Mouse (Mus musculus) stomach, embryonic 15.5 days (tissue): ENCODE measurements around the gene Vps35l. TPM values are rescaled to one million over a fixed set of nuclear protein-coding genes. Genes with fewer than 3 reads are reported as not detected.

Experiments used
- ATAC-seq: fragments of 200-750 bp; cut with Nextera tagmentation; 2 replicates; pipeline ENCODE4 v1.8.0; 2017; ENCODE audit warnings: low read depth, moderate number of reproducible peaks, moderate TSS enrichment; ENCODE audit not compliant: insufficient read depth, low FRiP score
- H3K27ac ChIP-seq: fragments of 300-500 bp; sonication (generic); 2 replicates; pipeline ENCODE4 v1.5.1; 2015; ENCODE audit warnings: mild to moderate bottlenecking, inconsistent platforms
- H3K27me3 ChIP-seq: fragments of 300-500 bp; sonication (generic); replicated peaks from 2 replicates; pipeline ENCODE4 v1.6.1; 2015; ENCODE audit warnings: inconsistent platforms
- H3K36me3 ChIP-seq: fragments of 300-500 bp; sonication (generic); 2 replicates; pipeline ENCODE4 v1.6.1; 2015; ENCODE audit warnings: inconsistent platforms
- H3K4me1 ChIP-seq: fragments of 300-500 bp; sonication (generic); 2 replicates; pipeline ENCODE4 v1.6.1; 2015; ENCODE audit warnings: inconsistent platforms
- H3K4me2 ChIP-seq: fragments of 300-500 bp; sonication (generic); 2 replicates; pipeline ENCODE4 v1.6.1; 2015; ENCODE audit warnings: mild to moderate bottlenecking, inconsistent platforms
- H3K4me3 ChIP-seq: fragments of 300-500 bp; sonication (generic); replicated peaks from 2 replicates; pipeline ENCODE4 v1.5.1; 2015; ENCODE audit warnings: inconsistent platforms
- H3K9ac ChIP-seq: fragments of 300-500 bp; sonication (generic); 2 replicates; pipeline ENCODE4 v1.6.1; 2015; ENCODE audit warnings: inconsistent platforms
- H3K9me3 ChIP-seq: fragments of 300-500 bp; sonication (generic); 2 replicates; pipeline ENCODE4 v1.6.1; 2016; ENCODE audit warnings: inconsistent platforms
- WGBS: fragments of 180-500 bp; shearing (Covaris S2); methylation state at CpG from one replicate; pipeline ENCODE4 v1.1.7; 2015; 5-methylcytosine and 5-hydroxymethylcytosine counted together
- polyA plus RNA-seq: library from polyadenylated mRNA; unstranded; fragments of >200 nt; fragmentation: Nextera tagmentation; extraction: Ambion mirVana; gene quantifications from 2 replicates; pipeline ENCODE4 v1.2.1, GENCODE M21; 2015

Gene Vps35l
- polyA plus RNA-seq, 1 experiment from 2014 or later: 52.7 TPM

DNA sequence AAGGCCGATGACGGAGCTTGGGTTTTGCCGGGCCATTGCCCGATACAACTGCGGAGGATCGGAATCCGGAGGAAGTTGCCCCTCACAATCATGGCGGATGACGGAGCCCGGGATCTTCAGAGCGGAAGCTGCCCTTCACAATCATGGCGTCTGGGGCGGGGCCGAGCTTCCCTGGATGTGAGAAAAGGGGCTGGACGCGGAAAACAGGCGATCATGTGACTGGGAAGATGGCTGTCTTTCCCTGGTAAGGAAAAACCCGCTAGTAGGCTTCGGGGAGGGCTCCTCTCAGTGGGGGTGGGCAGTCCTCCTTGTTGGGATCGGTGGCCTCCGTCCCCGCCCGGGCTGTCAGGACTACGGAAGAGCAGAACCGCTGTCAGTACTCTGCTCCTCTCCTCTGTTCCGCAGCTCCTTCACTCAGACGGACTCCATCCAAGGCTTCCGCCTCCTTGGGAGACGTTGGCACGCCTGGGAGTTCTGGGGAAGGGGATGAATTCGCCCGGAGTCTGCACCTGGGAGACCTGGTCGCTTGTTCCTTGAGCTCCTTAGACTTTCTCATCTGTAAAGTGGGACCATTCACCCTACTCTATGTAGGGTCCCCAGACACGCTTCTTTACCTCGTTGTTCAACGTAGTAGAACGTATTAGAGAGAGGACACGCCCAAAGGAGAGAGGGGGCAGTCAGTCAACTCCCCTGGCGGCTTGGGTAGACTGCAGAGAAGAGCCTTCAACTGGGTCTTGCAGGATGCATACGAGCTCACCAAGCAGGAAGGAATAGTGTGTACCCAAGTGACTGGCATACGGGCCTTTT lies 709 bp downstream of the Vps35l start:
- Histone ChIP-seq H3K27ac (peak overlapping the region; percentile 65; the same call in 1 of the 2 replicates), H3K4me2 (peak overlapping the region; percentile 64), H3K4me1 (peaks cover 9% of the 10 kb centered on the region; the same call in 1 of the 2 replicates), H3K4me3 (peak overlapping the region; percentile 66), H3K36me3 (0 out of 2 replicates have a peak, but pooled peaks cover 11% of the 10 kb centered on the region), H3K27me3 (no peaks in the 10 kb centered on the region), H3K9me3 (no peaks in the 10 kb centered on the region), H3K9ac (peak overlapping the region; percentile 38; the same call in 1 of the 2 replicates)
- WGBS: 2% methylated on average over 41 of the region's 41 CpGs
- peak; percentile 95 for ATAC-seq

GRCm38 (mm10) chr7:118742278-118742677 lies 2.3 kb downstream of the Vps35l start:
- H3K27ac ChIP-seq: no peak overlapping the region
- 84% methylated on average over 6 of the region's 6 CpGs for WGBS
- H3K4me1 ChIP-seq: peaks cover 9% of the 10 kb centered on the region; the same call in 1 of the 2 replicates
- H3K4me3 ChIP-seq: no peak overlapping the region
- no peaks in the 10 kb centered on the region for H3K9me3 ChIP-seq
- ATAC-seq: no peak
- H3K27me3 ChIP-seq: no peaks in the 10 kb centered on the region
- H3K9ac ChIP-seq: no peak overlapping the region
- no peak overlapping the region for H3K4me2 ChIP-seq
- peaks cover 20% of the 10 kb centered on the region; the same call in 1 of the 2 replicates for H3K36me3 ChIP-seq

DNA sequence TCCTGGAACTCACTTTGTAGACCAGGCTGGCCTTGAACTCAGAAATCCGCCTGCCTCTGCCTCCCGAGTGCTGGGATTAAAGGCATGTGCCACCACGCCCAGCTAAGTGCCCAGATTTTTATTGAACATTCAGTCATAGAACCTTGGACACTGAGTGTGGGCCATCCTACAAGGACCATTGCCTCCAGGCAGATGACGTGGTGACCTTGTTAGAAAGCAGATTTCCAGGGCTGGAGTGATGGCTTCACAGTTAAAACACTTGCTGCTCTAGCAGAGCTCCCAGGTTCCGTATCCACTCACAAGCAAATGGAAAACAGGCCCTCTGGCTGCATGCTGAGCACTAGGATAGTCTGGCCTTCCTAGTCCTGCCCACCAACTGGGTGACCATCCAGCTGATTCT lies 4.7 kb downstream of the Vps35l start:
- 91% methylated on average over 5 of the region's 5 CpGs for WGBS
- Histone ChIP-seq H3K4me1 (peaks cover 9% of the 10 kb centered on the region; the same call in 1 of the 2 replicates), H3K4me3 (no peak overlapping the region), H3K9me3 (no peaks in the 10 kb centered on the region), H3K27ac (no peak overlapping the region), H3K27me3 (no peaks in the 10 kb centered on the region), H3K4me2 (no peak overlapping the region), H3K36me3 (peaks cover 39% of the 10 kb centered on the region), H3K9ac (no peak overlapping the region)
- ATAC-seq: no peak

- Histone ChIP-seq H3K9ac (no peak overlapping the region), H3K27ac (no peak overlapping the region), H3K4me3 (no peak overlapping the region), H3K4me1 (no peaks in the 10 kb centered on the region), H3K27me3 (no peaks in the 10 kb centered on the region), H3K36me3 (peaks cover 51% of the 10 kb centered on the region), H3K9me3 (no peaks in the 10 kb centered on the region), H3K4me2 (no peak overlapping the region)
- no peak for ATAC-seq
- WGBS: 94% methylated on average over 12 of the region's 12 CpGs
Observed at GRCm38 (mm10) chr7:118747891-118748672, 8.1 kb downstream of the Vps35l start.

- no peak overlapping the region for H3K9ac ChIP-seq
- no peak overlapping the region for H3K4me3 ChIP-seq
- peaks cover 57% of the 10 kb centered on the region for H3K36me3 ChIP-seq
- no peak overlapping the region for H3K4me2 ChIP-seq
- H3K4me1 ChIP-seq: no peaks in the 10 kb centered on the region
- no peaks in the 10 kb centered on the region for H3K27me3 ChIP-seq
- H3K9me3 ChIP-seq: no peaks in the 10 kb centered on the region
- WGBS: 77% methylated on average over 8 of the region's 8 CpGs
- ATAC-seq: no peak
- no peak overlapping the region for H3K27ac ChIP-seq
Observed at GRCm38 (mm10) chr7:118749706-118750105, 9.7 kb downstream of the Vps35l start.

DNA sequence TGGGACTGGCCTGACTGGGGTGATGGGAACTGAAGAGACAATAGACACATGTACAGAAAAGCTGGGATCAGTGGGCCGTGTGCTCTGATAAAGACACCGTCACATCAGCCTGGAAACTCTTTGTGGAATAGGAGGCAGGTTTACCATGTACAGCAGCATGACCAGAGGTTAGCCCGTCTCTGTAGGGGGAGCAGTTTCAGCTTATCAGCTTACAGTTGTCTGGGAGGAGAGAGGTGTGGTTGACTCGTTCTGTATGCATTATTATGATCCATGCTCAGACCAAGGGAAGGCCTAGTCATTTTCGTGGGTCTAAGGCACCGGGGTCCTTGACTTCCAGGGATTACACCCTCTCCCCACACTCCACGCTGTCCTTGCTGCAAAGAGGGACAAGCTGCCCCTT lies 11.6 kb downstream of the Vps35l start:
- Histone ChIP-seq H3K9me3 (no peaks in the 10 kb centered on the region), H3K4me3 (no peak overlapping the region), H3K9ac (no peak overlapping the region), H3K27ac (no peak overlapping the region), H3K27me3 (no peaks in the 10 kb centered on the region), H3K4me2 (no peak overlapping the region), H3K4me1 (no peaks in the 10 kb centered on the region), H3K36me3 (peaks cover 51% of the 10 kb centered on the region)
- no peak for ATAC-seq
- WGBS: 85% methylated on average over 7 of the region's 7 CpGs

- Histone ChIP-seq H3K27me3 (no peaks in the 10 kb centered on the region), H3K27ac (no peak overlapping the region), H3K4me3 (no peak overlapping the region), H3K36me3 (peaks cover 28% of the 10 kb centered on the region), H3K4me2 (no peak overlapping the region), H3K4me1 (no peaks in the 10 kb centered on the region), H3K9me3 (no peaks in the 10 kb centered on the region), H3K9ac (no peak overlapping the region)
- ATAC-seq: no peak
- 57% methylated on average over 7 of the region's 7 CpGs for WGBS
Observed at GRCm38 (mm10) chr7:118755756-118756155, 15.7 kb downstream of the Vps35l start.

- peak; percentile 74; the same call in 1 of the 2 replicates for ATAC-seq
- Histone ChIP-seq H3K4me2 (no peak overlapping the region), H3K27me3 (no peaks in the 10 kb centered on the region), H3K27ac (no peak overlapping the region), H3K36me3 (peaks cover 37% of the 10 kb centered on the region), H3K9me3 (no peaks in the 10 kb centered on the region), H3K4me1 (no peaks in the 10 kb centered on the region), H3K9ac (no peak overlapping the region), H3K4me3 (no peak overlapping the region)
- WGBS: 91% methylated on average over 24 of the region's 24 CpGs
Observed at GRCm38 (mm10) chr7:118756490-118757265, 16.7 kb downstream of the Vps35l start.

DNA sequence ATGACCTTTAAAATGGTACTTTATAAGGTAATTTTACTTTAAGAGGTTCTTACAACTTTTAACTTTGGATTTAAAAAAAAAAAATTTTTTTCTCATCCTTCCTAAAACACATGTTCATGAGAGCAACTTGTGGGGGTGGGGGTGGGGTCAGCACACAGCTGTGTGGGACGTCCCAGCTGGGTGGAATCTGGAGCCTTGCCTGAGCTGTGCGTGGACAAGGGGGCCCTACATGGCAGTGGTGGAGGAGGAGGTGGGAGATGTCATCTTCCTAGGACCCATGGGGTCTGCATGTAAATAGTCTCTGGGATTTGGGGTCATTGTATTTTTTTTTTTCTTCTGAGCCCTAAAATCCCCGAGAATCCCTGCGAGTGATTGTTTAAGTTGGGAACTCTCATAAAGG lies 18.3 kb downstream of the Vps35l start:
- Histone ChIP-seq H3K4me1 (no peaks in the 10 kb centered on the region), H3K9ac (no peak overlapping the region), H3K9me3 (no peaks in the 10 kb centered on the region), H3K4me3 (no peak overlapping the region), H3K36me3 (peaks cover 36% of the 10 kb centered on the region), H3K4me2 (no peak overlapping the region), H3K27ac (no peak overlapping the region), H3K27me3 (no peaks in the 10 kb centered on the region)
- 53% methylated on average over 4 of the region's 4 CpGs for WGBS
- ATAC-seq: no peak

GRCm38 (mm10) chr7:118759372-118759771 lies 19.3 kb downstream of the Vps35l start:
- no peak overlapping the region for H3K4me2 ChIP-seq
- H3K4me1 ChIP-seq: no peaks in the 10 kb centered on the region
- H3K27me3 ChIP-seq: no peaks in the 10 kb centered on the region
- no peaks in the 10 kb centered on the region for H3K9me3 ChIP-seq
- H3K4me3 ChIP-seq: no peak overlapping the region
- WGBS: 37% methylated on average over 5 of the region's 5 CpGs
- H3K9ac ChIP-seq: no peak overlapping the region
- no peak overlapping the region for H3K27ac ChIP-seq
- no peak for ATAC-seq
- peaks cover 32% of the 10 kb centered on the region for H3K36me3 ChIP-seq

GRCm38 (mm10) chr7:118763939-118764338 lies 23.9 kb downstream of the Vps35l start:
- Histone ChIP-seq H3K4me3 (no peak overlapping the region), H3K36me3 (peaks cover 30% of the 10 kb centered on the region), H3K4me2 (no peak overlapping the region), H3K4me1 (no peaks in the 10 kb centered on the region), H3K27ac (no peak overlapping the region), H3K27me3 (no peaks in the 10 kb centered on the region), H3K9ac (no peak overlapping the region), H3K9me3 (no peaks in the 10 kb centered on the region)
- ATAC-seq: no peak
- WGBS: 91% methylated on average over 11 of the region's 11 CpGs
